8 mouse cellular contexts compared by ENCODE assay signal in the genomic region with DNA sequence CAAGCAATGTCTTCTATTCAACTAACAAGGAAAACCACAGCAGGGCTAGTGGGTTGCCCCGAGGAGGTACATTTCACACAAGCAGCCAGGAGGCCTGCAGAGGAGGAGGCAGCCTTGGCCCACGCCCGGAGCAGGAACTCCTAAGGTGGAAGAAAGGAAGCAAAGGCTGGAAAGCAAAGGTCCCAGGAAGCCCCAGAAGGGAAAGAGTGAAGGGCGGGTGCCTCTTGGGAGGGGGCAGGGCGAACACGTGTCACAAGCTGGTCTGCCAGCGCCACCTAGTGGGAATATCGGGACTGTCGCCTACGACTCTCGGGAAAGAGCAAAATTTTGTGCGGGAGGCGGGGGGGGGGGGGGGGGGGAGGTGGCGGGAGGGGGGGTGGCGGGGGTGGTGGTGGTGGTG.
DNase-seq lines count a peak whose midpoint lies in the region; ATAC-seq and TF ChIP-seq lines count a peak whose summit lies in the region.

No protein-coding gene starts in this region.

- under 1% methylated on average over 10 of the region's 15 CpGs for WGBS in hindbrain, postnatal 0 days

- in situ Hi-C loops in ES-E14 (cut with MboI; ENCODE audit: low sequenced_read_pairs in 2 of 2, unreplicated experiment in 2 of 2) = loop anchor here in 1 of 2 experiments (10.0 kb wide), 1 partner anchor 119 kb away; no protein-coding TSS in a partner anchor

- H3K9me3 ChIP-seq in ES-E14 (ENCODE audit: control insufficient read depth, insufficient read depth, low read depth, low read length) = no peaks in the 10 kb centered on the region
- H3K9me3 ChIP-seq in hindbrain, postnatal 0 days (ENCODE audit: low read length) = no peaks in the 10 kb centered on the region

- H3K27me3 ChIP-seq in hindbrain, postnatal 0 days (ENCODE audit: insufficient read depth, low read length) = no peaks in the 10 kb centered on the region

- DNase-seq in ES-E14 (ENCODE audit: low read depth, low spot score) = peak; percentile 54
- peak; percentile 19 for DNase-seq in cerebellum, adult 8-10 months
- peak; percentile 90 for DNase-seq in hindbrain, postnatal 0 days (ENCODE audit: low spot score)
- DNase-seq in left cerebral cortex, adult 2 months (ENCODE audit: extremely low spot score in 1 of 2, low spot score in 2 of 2) = peak; percentile 81 to 88
- DNase-seq in lung, postnatal 36 days = peak; percentile 25
- DNase-seq in right cerebral cortex, postnatal 14 days = peak; percentile 94
- DNase-seq in T-cell, adult 2 months (ENCODE audit: low spot score) = no peak

- peak; percentile 89 for ATAC-seq in frontal cortex, adult (ENCODE audit: low TSS enrichment)
- ATAC-seq in hindbrain, postnatal 0 days = peak; percentile 74; the same call in 1 of the 2 replicates

- H3K36me3 ChIP-seq in ES-E14 (ENCODE audit: control insufficient read depth, insufficient read depth, low read length, poor library complexity, severe bottlenecking) = no peaks in the 10 kb centered on the region
- H3K36me3 ChIP-seq in hindbrain, postnatal 0 days (ENCODE audit: insufficient read depth, low read length) = no peaks in the 10 kb centered on the region

- peak overlapping the region; percentile 42; the same call in 1 of the 2 replicates for H3K9ac ChIP-seq in ES-E14 (ENCODE audit: insufficient read depth, low read depth, low read length, poor library complexity, severe bottlenecking)
- H3K9ac ChIP-seq in hindbrain, postnatal 0 days (replicated peaks; ENCODE audit: low read length) = no peak overlapping the region

- intact Hi-C loops in left cerebral cortex, adult 2 months (cut with DNase I) = loop anchor here (1.0 to 5.0 kb wide), 3 partner anchors 61 to 1201 kb away; no protein-coding TSS in a partner anchor

- H3K4me3 ChIP-seq in ES-E14 (ENCODE audit: insufficient read depth in 1 of 2, low read depth in 1 of 2, low read length in 2 of 2, poor library complexity in 1 of 2, severe bottlenecking in 1 of 2) = no peak overlapping the region
- peak overlapping the region; percentile 16 for H3K4me3 ChIP-seq in hindbrain, postnatal 0 days (ENCODE audit: low read length)
- peak overlapping the region; percentile 38 for H3K4me3 ChIP-seq in left cerebral cortex, adult 2 months

- peak; percentile 74 for TF ChIP-seq CTCF in hindbrain, postnatal 0 days (IDR thresholded peaks at IDR 0.05; ENCODE audit: low read depth)
- peak; percentile 57 for TF ChIP-seq CTCF in left cerebral cortex, adult 2 months (IDR thresholded peaks at IDR 0.05)

- peak overlapping the region; percentile 55 for H3K4me2 ChIP-seq in hindbrain, postnatal 0 days (ENCODE audit: low read depth, low read length)

- H3K4me1 ChIP-seq in ES-E14 (ENCODE audit: control insufficient read depth in 2 of 2, insufficient read depth in 2 of 2, low read length in 2 of 2, poor library complexity in 1 of 2) = peaks cover 0 to 2% of the 10 kb centered on the region in 2 experiments; a peak in 1 of 4 replicates
- H3K4me1 ChIP-seq in hindbrain, postnatal 0 days (ENCODE audit: insufficient read depth, low read length) = no peaks in the 10 kb centered on the region

- no peak overlapping the region for H3K27ac ChIP-seq in ES-E14 (ENCODE audit: insufficient read depth, low read depth, low read length, poor library complexity, severe bottlenecking)
- H3K27ac ChIP-seq in hindbrain, postnatal 0 days = no peak overlapping the region
- H3K27ac ChIP-seq in left cerebral cortex, adult 2 months = peak overlapping the region; percentile 82

TF ChIP-seq in ES-E14, 5 proteins besides CTCF, POLR2A, EP300 and RAD21:
- TF ChIP-seq ZC3H11A (IDR thresholded peaks at IDR 0.05; ENCODE audit: borderline replicate concordance, low read depth, low read length) (0 out of 2 replicates have a peak, but pooled peaks have one; percentile 23), CHD2 (IDR thresholded peaks at IDR 0.05; ENCODE audit: low read depth, low read length) (no peak), ZNF384 (IDR thresholded peaks at IDR 0.05; ENCODE audit: low read depth, low read length) (no peak)

Comparison
In these comparisons a context has a peak if more than half of its experiments do, and no peak if none do; other contexts are left out.
1. H3K4me3 ChIP-seq: peak in hindbrain, postnatal 0 days (single experiment) and left cerebral cortex, adult 2 months (single experiment); none in ES-E14 (0 of 2).